Mouse (Mus musculus) brain, embryonic 14.5 days (tissue): ENCODE results near the gene Plk5. TPM values are rescaled to one million over a fixed set of nuclear protein-coding genes. Genes with fewer than 3 reads are reported as not detected.

Experiments used
- DNase-seq: peaks from one replicate; pipeline ENCODE4 v3.0.0-alpha.2; 2011; ENCODE audit warnings: low read depth
- CTCF ChIP-seq: fragments of 200-500 bp; IDR thresholded peaks from 2 replicates; pipeline ENCODE4 v1.5.1; 2012; ENCODE audit warnings: inconsistent platforms, mild to moderate bottlenecking, moderate library complexity, borderline replicate concordance; ENCODE audit not compliant: insufficient read depth, insufficient read length; ENCODE audit errors: extremely low read depth
- POLR2A ChIP-seq: fragments of 200-500 bp; IDR thresholded peaks from 2 replicates; pipeline ENCODE4 v1.6.1; 2012; ENCODE audit warnings: mild to moderate bottlenecking, inconsistent platforms, borderline replicate concordance; ENCODE audit not compliant: poor library complexity, insufficient read depth, insufficient read length, severe bottlenecking; ENCODE audit errors: extremely low read depth
- polyA plus RNA-seq: library from polyadenylated mRNA; depleted of rRNA; stranded (reverse); fragments of >200 nt; gene quantifications from 2 replicates; pipeline ENCODE4 v1.2.3, GENCODE M21; 2012; rRNA removed

Plk5 gene
- polyA plus RNA-seq: 3.9 and 4.7 TPM in 2 replicates

DNA sequence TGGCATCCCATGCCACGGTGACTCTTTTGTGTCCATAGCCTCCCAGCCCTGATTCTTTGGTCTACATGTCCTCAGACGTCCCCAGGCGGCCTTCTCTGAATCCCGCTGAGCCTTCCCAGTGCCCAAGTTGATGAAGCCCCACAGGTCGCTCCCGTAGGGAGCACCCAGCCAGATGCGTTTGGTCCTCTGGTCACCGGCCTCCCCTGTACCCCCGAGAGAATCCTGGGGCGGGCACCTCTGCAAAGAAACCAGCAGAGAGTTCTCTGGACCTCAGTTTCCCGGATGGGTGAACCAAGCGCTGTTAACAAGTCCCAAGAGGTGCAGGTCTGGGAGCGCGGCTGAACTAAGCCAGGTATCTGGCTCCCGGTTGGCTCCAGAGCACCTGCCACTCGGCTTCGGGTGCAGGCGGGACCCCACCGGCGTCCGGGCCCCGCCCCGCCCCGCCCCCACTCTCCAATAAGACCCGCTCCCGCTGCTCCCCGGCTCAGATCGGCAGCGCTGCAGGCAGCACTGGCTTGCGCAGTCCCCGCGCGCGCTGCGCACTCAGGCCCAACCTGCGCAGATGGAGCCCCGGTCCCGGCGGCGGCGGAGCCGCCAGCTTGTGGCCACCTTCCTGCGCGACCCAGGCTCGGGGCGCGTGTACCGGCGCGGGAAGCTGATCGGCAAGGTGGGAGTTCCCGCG is at the start of gene Plk5:
TSS of gene Plk5 (plus strand) at position 459 of the 682 bp plus-strand sequence.
- no peak for DNase-seq
- TF ChIP-seq CTCF (no peak), POLR2A (no peak)

DNA sequence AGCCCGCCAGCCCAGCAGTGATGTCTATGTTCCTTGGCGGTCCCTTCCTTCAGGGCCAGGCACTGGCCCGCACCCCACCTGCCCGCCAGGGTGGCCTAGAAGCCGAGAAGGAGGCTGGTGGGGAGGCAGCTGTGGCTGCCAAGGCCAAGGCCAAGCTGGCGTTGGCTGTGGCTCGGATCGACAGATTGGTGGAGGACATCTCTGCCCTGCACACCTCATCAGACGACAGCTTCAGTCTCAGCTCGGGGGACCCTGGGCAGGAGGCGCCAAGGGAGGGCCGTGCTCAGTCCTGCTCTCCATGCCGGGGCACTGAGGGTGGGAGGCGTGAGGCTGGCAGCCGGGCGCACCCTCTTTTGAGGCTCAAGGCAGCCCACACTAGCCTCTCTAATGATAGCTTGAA is 44.7 kb upstream of the Plk5 start:
- DNase-seq: no peak
- no peak for TF ChIP-seq CTCF
- TF ChIP-seq POLR2A: no peak

DNA sequence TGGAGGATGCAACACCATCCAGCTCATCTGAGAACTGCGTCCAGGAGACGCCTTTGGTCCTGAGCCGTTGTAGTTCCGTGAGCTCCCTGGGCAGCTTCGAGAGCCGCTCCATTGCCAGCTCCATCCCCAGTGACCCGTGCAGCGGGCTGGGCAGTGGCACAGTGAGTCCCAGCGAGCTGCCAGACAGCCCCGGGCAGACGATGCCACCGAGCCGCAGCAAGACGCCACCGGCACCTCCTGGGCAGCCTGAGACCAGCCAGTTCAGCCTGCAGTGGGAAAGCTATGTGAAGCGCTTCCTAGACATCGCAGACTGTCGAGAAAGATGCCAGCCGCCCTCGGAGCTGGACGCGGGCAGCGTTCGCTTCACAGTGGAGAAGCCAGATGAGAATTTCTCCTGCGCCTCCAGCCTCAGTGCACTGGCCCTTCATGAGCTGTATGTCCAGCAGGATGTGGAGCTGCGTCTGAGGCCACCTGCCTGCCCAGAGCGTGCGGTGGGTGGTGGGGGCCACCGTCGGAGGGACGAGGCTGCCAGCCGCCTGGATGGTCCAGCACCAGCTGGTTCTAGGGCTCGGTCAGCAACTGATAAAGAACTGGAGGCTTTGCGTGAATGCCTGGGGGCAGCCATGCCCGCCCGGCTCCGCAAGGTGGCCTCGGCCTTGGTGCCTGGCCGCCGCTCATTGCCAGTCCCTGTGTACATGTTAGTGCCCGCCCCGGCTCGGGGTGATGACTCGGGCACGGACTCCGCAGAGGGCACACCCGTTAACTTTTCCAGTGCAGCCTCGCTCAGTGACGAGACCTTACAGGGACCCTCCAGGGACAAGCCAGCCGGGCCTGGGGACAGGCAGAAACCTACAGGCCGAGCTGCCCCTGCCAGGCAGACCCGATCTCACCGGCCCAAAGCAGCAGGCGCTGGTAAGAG is 43.4 kb upstream of the Plk5 start:
- no peak for DNase-seq
- TF ChIP-seq CTCF (no peak), POLR2A (no peak)

DNA sequence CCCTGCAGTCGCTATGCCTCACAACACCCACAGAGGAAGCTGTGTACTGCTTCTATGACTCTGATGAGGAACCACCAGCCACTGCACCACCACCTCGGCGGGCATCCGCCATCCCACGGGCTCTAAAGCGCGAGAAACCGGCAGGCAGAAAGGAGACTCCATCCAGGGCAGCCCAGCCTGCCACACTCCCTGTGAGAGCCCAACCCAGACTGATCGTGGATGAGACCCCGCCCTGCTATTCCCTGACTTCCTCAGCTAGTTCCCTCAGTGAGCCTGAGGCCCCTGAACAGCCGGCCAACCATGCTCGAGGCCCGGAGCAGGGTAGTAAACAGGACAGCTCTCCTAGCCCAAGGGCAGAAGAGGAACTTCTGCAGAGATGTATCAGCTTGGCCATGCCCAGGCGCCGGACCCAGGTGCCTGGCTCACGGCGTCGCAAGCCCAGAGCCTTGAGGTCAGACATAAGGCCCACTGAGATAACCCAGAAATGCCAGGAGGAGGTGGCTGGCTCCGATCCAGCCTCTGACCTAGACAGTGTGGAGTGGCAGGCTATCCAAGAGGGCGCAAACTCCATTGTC is 42.5 kb upstream of the Plk5 start:
- TF ChIP-seq POLR2A (no peak), CTCF (no peak)
- no peak for DNase-seq

DNA sequence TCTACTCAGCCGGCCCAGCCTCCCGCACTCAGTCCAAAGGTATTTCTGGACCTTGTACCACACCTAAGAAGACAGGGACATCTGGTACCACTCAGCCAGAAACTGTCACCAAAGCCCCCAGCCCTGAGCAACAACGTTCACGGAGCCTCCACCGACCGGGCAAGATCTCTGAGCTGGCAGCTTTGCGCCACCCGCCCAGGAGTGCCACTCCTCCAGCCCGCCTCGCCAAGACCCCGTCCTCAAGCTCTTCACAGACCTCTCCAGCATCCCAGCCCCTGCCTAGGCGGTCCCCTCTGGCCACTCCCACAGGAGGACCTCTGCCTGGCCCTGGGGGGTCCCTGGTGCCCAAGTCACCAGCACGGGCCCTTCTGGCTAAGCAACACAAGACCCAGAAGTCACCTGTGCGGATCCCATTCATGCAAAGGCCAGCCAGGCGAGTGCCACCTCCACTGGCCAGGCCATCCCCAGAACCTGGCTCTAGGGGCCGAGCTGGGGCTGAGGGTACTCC is 41.7 kb upstream of the Plk5 start:
- TF ChIP-seq CTCF (no peak), POLR2A (no peak)
- no peak for DNase-seq

DNA sequence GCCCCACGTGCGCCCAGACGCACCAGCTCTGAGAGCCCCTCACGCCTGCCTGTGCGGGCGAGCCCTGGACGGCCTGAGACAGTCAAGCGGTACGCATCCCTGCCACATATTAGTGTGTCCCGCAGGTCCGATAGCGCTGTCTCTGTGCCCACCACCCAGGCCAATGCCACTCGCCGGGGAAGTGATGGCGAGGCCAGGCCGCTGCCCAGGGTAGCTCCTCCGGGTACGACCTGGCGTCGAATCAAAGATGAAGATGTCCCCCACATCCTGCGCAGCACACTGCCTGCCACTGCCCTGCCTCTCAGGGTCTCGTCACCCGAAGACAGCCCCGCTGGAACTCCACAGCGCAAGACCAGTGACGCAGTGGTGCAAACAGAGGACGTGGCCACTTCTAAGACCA is 40.9 kb upstream of the Plk5 start:
- no peak for DNase-seq
- TF ChIP-seq POLR2A (no peak), CTCF (no peak)

DNA sequence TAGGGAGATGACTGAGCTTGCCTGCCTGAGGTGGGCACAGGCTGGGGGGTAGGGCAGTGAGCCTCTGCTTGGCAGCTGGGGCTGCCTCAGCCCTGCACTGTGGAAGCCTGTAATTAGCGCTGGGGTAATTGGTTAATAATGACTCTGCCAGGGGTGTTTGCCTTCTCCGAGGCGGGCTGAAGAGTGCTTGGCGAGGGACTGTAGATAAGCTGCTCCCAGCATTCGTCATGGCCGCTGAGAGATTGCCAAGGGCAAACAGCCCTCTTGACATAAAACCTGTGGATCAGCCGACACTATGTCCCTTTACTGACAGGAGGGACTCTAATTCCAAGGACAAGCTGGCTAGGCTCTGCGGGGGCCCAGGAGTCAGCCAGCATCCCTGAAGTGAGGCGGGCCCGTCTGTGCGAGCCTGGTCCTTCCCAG is 39.9 kb upstream of the Plk5 start:
- peak; percentile 76 for DNase-seq
- no peak for TF ChIP-seq CTCF
- no peak for TF ChIP-seq POLR2A

DNA sequence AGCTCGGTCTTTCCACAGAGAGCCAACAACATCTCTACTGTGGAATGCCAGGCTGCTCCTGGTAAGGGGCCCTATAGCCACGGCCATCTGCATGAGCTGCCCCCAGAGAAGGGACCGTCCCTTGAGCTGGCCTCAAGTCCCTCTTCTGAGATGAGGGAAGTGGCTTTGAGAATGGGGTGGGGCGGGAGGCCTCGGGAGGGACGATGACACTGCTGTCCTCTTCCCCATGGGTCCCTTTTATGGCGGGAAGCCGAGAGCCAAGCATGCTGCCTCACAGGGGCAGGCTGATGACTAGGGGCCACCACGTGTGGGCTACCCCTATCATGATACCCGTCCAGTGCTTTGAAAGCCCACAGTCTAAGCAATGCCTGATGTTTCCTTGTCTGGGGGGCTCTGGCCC is 39.2 kb upstream of the Plk5 start:
- DNase-seq: no peak
- TF ChIP-seq POLR2A (no peak), CTCF (no peak)

DNA sequence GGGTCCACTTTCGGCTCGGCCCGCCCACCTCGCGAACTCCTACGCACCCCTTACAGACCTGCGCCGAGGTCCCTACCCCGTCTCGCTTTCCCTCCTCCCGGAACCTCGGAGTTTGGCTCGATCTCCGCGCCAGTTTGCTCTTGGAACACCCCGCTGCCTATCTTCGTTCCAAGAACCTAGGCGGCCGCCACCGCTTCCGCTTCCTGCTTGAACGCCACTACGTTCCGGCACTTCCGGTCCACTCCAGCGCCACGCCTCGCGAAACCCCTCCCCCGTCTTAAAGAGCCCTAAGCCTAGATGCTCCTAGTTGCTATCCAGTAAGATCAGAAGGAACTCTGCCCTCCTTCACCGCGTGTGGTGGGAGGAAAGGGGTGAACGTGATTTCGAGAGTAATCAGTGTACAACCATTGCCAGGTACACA is 35.9 kb upstream of the Plk5 start, which contains the start of gene 2310011J03Rik:
TSS of gene 2310011J03Rik (minus strand) at position 198 of the 421 bp plus-strand sequence.
- TF ChIP-seq POLR2A (peak; percentile 33; the same call in 1 of the 2 replicates), CTCF (no peak)
- peak; percentile 97 for DNase-seq

DNA sequence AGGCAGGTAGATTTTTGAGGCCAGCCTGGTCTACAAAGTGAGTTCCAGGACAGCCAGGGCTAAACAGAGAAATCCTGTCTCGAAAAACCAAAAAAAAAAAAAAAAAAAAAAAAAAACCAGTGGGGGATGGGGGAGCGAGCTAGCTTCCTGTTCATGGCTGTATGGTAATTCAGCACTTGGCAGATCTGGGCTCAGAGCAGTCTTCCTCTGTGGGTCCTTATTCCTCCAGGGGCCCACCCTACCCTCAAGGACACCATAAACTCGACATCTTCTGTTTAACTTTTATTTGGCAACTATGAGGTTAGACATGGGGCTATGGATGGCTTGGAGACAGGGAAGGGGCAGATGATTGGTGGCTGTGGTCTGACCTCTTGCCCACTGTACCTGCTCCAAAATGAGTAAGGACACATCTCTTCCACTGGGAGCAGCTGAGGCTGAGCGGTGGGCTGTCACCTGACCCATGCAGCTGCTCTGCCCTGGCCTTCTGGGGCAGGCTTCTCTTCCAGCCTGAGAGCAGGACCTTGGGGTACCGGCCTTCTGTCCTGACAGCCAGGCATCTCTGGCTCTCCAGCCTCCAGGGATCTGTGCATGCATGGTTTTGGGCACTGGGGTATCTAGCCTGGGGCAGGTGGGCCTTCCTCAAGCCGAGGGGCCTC is 35.1 kb upstream of the Plk5 start:
- no peak for DNase-seq

More for the DNA sequence above, 35.1 kb upstream of the Plk5 start:
- TF ChIP-seq CTCF (no peak), POLR2A (no peak)
